Mouse (Mus musculus): ENCODE data around the gene Nr2c2ap. TPM values are rescaled to one million over a fixed set of nuclear protein-coding genes. Genes with fewer than 3 reads are reported as not detected.

Nr2c2ap gene
- total RNA-seq (2022), result 10 to 100 TPM; 24.5 to 26.7 (median 25.1) TPM

DNA sequence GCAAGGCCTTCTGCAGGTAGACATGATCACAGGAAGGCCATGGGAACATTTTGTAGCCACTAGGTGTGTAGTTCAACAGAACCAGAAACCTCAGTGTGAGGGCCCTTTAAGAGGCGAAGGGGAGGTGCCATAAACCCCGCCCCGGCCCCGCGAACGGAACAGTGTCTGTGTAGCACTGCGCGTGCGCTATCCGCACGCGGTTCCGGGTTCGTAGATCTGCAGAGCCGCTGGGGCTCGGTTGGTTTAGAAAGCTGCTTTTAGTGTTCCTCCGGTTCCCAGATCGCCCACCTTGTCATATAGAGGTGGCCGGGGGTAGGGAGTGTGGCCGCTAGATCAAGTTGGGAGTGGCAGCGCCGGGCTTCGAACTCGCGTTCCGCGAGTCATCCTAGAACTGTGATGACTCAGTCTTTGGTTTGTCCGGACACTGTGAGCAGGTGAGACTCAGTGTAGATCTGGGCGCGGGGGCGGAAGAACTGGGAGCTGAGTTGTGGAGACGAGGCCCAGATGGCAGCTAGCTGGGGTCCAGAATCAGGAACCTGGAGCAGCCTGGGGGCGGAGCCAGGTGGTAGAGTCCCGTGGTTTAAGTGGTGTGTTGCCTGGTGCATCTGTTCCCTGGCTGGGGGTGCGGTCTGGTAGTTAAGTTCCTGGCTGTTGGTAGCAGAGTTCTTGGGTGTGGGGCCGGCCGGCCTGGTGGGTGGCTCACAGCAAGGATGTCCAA is at the start of gene Nr2c2ap:
Gene Nr2c2ap (plus strand): TSS at position 168 of the 718 bp plus-strand sequence.
- peak; percentile 70 for DNase-seq

DNA sequence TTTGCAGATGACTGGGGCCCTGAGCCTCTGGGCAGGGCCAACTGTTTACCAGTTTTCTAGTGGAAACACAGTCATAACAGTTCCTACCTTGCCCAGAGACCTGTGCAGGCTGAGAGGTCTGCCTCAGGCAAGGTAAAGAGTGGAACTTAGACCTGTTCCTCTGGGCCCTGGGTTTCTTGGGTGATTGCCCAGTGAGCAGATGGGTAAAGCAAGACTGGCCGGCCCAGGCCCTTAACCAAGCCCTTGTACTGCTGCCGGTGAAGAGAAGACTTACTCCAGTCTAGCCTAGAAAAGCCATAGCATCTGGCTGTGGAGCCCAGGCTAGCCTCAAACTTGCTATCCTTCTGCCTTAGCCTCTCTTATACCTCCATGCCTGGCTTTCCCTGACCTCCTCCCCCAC is 49.2 kb upstream of the Nr2c2ap start:
- no peak for DNase-seq

DNA sequence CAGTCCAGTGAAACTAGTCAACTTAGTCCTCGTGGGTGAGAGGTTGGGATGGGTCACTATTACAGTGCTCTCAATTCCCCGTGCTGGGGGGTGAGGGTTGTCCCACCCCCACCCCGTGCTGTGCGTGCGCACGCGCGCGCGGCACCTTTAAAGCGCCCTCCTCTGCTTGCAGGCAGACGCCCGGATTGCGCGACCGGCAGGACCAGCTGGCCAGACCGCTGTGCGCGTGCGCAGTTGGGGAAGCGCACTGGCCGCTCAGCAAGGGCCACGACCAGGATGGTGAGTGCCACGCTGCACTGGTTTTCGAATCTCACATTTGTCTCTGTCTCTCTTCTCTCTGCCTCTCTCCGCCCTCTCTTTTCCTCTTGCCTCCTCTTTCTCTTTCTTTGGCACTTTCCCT is 47.8 kb upstream of the Nr2c2ap start, which contains the start of gene Hapln4:
Gene Hapln4 (plus strand): TSS at position 173 of the 400 bp plus-strand sequence.
- peak; percentile 15 for DNase-seq

DNA sequence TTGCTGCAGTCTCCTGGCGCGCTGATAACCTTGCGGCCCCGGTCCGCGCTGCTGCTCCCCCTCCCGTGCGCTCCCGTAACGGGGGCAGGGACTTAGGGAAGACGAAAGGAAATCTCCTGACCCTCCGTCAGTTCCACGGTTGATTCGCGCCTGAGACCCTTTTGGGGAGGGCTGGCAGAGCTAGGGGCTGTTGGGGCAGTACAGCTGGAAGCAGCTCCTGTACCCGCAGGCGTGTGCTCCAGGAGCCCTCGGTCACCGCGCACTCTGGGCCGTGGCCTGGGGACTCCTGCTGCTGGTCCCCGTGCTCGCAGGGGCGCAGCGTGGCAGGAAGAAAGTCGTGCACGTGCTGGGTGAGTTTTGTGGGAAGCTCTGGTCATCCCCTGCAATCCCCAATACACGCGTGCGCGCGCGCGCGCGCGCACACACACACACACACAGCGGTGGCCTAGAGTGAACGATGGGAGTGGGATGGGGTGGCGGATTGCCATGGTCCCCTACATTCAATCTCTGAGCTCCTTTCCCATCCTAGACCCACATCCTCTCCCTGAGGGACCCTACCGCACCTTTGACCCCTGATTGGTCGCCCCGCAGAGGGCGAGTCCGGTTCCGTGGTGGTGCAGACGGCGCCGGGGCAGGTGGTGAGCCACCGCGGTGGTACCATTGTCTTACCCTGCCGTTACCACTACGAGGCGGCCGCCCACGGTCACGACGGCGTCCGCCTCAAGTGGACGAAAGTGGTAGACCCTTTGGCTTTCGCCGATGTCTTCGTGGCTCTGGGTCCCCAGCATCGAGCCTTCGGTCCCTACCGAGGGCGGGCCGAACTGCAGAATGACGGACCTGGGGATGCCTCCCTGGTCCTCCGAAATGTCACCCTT is 46.7 kb upstream of the Nr2c2ap start:
- no peak for DNase-seq

DNA sequence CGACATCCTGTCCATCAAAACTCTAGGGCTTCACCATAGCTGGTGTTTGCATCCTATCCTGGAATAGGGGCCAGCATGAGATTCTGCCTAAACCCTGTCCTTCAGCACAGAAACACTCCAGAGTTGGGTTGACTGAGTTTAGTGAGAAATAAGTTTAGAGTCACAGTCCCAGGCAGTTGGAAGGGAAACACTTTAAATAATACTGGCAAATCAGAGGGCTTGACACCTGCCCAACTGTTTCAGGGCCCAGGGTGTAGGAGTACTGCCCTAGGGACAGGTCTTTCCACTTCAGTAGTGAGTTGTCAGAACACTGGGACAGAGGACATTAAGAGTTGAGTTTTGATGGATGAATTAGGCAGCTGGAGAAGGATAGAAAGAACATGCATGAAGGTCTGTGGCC is 45.0 kb upstream of the Nr2c2ap start:
- DNase-seq, result no peak

DNA sequence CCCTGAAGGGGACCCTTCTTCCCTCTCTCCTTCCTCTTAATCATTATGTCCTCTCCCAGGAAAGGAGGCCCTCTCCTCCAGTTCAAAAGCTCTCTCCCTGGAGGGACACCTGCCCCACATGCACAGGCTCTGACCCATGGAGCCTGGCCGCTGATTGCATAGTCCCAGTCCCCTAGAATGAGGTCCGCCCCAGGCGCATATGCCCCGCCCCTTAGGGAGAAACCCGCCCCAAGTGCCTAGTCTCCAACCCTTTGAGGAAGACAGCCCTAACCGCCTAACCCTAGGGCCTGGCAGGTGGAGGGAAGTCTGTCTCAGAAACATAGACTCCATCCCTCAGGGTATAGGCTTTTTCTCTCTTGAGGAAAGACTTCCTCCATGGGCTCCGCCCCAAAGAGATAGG is 43.9 kb upstream of the Nr2c2ap start:
- no peak for DNase-seq

DNA sequence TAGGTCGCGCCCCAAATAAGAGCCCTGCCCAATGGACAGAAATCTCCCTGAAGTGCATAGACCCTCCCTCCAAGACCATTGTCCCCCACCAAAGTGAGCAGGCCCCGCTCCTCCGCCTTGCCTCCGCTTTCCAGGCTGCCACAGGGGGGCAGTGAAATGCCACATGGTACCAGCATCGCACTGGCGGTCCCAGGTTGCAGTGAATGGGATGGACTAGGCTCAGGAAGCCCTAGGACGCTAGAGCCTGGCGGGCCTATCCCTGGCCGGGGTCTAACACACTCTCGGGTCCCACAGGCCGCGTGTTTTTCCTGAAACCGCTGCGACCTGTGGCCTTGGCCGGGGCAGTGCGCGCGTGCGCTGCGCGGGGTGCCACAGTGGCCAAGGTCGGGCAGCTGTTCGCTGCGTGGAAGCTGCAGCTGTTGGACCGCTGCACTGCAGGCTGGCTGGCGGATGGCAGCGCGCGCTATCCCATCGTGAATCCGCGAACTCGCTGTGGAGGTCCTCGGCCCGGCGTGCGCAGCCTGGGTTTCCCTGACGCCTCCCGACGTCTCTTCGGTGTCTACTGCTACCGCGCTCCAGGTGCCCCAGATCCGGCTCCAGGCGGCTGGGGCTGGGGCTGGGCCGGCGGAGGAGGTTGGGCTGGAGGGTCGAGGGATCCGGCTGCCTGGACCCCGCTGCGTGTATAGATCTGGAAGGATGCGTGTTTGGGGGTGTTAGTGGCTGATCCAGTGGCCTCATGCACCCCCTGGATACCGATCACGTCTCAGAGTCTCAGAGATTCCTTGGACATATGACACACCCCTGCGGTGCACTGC is 43.1 kb upstream of the Nr2c2ap start:
- no peak for DNase-seq

DNA sequence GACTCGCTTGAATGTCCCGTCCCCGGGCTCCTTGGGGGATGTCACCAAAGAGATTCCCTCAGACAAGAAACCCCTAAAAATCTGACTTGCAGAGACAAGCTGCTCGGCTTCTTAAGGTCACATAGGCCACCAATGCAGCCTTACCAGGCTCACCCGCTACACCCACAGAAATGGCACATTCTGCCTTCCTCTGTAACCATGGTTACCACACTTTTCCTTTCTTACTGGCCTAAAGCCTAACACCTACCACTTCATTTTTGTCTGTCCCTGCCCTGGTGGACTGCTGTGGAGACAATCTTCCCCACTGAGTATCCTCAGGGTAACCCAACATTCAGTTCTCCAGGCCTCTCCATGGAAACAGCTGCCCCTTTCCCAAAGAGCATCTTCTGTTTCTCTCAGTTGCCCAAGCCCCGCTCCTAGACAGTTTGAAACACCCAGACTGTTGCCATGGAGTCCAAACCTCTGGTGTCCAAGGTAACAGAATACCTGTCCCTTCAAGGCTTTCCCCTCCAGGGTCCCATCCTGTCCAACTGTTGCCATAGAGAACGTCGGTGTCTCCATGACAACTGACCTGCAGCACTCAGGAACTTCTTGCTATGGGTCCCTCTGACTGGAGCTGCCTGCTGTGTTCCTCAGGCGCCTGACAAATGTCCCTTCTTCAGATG is 41.7 kb upstream of the Nr2c2ap start:
- DNase-seq, result no peak

DNA sequence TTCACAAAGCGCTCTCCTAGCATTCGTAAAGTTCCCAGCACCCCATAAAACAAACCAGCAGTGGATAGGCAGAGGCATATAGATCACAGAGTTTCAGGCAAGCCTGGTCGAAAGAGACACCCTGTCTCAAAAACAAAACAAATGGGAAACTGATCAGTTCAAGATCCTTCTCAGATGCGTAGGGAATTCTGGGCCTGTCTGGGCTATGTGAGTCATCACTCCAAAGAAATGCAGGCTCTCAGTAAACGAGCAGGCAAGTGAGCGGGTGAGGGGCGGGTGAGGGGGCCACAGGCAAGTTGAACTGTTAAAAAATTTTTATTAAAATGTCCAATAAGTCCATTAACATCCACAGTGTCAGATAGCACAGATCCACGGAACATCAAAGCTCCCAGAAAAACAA is 38.3 kb upstream of the Nr2c2ap start:
- DNase-seq, result no peak

DNA sequence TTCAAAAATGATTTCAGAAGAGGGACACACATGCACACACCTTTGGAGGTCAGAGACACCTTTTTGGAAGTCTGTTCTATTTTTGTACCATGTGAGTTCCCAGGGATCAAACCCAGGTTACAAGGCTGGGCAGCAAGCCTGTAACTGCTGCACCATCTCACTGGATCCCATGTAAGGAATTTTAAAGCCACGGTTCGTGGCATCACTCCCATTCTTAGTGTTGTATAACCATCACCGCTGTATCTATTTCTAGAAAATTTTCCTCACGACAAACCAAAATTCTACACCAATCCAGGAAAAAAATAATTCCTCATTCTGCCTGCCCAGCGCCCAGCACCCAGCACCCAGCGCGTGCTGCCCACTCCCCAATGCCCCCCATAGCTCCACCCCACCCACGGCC is 31.9 kb upstream of the Nr2c2ap start:
- DNase-seq, result no peak

DNA sequence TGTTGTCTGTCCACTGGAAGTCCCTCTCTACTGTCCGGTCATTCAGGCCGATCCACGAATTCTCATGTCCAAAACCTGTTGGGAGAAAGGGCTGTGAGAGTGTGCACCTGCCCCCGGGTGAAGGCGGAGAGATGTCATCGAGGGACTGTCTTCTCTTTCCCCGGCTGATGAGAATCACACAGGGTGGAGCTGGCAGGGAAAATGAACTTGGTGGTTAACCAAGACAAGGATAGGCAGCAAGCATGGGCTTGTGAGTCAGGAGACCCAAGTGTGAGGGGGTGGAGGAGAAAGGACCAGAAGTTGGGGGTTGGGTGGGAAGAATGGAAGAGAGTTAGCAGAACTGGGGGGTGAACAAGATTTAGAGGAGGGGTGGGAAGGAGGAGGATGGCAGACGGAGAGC is 30.9 kb upstream of the Nr2c2ap start:
- no peak for DNase-seq

DNA sequence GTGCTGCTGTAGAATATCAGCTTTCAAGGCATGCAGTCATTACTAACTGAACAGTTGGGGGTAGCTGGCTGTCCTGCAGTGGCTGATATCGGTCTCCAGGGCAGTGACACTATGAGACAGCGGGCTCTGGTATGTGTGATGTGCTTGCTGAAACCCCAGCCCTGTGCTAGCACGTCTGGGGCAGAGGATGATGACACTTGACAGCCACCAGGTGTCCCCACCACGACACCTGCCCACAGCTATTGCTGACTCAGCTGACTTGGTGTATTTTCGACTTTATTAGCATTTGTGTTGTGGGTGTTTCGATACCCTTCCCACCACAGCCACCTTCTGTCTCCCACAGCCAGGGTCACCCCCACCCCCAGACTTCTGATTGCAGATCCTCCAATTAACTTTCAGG is 26.6 kb upstream of the Nr2c2ap start:
- no peak for DNase-seq

DNA sequence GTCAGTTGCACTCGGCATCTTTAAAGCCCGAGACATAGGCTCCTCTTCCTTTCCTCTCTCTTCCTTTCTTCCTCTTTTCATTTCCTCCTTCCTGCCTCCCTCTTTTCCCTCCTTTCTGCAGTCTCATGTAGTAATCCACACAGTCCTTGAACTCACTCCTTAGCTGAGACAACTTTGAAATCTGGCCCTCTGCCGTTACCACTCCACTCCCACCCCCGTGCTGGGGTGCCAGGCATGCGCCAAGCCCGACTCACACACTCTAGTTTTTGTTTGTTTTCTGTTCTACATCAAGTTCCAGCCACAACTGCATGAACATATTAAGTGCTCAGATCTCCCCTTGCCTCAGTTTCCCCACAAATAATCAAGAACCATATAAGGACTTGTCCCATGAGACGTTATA is 26.2 kb upstream of the Nr2c2ap start:
- no peak for DNase-seq

DNA sequence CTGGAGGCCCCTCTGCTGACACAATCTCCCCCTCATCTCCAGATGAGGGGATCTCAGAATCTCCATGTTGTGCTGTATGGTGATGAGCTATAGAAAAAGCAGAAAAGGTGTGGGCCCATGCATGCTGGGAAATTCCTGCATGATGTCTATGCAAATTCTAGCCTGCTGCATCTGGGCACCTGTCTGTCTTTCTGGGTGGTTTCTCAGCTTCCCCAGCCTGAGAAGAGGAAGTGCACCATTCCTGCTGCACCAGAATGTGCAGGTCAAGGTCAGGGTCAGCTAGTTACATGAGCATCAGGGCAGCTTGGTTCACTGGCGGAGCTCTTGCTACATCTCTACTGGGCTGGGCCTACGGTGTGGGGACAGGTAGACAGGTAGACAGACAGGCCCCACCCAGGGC is 20.7 kb upstream of the Nr2c2ap start:
- DNase-seq, result no peak

DNA sequence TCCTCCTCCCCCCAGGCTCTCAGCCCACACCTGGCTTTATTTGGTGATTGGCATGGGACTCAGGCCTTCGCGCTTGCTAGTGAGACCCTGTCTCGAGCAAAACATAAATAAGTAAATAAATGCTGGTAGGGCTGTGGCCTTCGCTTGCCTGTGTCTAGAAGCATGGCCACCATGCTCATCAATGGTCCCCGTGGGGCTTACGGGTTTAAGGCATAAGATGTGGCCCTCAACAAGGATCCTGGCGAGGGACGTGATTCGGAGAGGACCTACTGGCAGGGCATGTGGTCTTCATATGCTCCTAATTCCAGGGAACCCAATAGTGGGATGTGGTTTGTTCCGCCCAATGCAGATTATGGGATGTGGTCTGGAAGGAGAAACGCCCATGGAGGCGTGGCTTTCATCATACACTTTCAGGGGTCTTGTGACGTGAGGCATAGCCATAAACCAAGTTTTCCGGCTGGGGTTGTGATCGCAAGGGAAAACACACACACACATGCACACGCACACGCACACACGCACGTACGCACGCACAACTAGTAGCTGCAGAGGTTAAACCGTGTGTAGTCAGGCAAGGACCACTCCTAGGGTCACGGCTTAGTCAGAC is 19.8 kb upstream of the Nr2c2ap start:
- DNase-seq, result no peak

DNA sequence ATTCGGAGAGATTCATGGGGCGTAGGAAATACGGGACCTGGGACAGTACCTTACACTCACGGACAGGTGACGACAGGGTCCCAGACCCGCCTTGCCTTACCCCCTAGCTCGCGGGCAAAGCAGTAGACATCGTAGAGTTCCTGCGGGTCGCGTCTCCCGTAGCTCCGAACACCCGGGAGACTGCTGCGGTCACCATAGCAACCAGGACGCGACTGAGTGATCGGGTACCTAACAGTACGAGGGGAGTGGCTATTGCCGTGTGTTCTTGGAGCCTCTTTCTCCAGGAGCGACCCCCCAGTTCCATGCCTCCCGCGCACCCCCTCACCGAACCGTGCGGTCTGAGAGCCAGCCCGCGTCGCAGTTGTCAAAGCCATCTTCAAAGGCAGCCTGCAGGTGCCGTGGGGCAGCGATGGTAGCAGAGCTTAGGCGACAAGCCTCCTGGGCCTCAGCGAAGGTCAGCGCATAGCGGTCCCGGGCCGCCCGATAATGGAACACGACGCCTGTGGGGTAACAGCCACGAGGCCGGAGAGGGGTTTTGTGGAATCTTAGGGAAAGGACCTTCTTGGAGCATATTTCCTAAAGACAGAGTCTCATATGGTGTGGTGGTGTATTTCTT is 18.6 kb upstream of the Nr2c2ap start:
- DNase-seq, result no peak

DNA sequence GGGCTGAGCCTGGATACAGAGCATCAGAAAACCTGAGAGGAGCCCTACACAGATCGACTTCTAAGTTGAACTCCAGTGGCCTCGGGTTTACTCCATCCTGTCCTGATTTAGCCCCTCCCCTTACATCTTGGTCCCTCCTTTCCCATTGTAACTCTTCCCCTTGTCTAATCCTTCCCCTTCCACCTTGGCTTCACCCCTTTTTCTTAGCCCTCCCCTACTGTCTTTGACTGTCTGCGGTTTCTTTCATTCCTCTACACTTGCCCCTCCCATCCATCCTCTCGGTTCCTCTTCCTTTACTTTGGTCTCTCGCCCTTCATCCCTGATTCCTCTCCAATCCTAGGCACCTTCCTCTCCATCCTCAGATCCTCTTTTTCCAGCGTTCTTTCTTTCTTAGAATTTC is 16.6 kb upstream of the Nr2c2ap start:
- DNase-seq, result no peak

DNA sequence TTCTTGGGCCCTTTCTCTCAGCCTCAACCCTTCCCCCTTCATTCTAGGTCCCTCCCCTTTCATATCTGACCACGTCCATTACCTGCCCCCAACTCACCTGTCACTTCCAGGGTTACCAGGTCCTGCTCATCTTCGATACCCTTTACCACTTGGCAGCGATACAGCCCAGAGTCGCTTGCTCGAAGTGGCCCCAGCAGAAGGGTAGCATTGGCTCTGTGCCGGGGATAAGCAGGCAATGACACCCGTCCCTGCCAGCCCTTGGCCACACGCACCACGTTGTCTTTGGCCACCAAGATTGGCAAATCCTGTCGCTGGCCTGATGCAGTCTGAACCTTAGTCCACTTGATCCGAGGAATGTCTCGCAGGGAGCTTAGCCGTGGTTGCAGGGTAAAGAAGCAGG is 16.2 kb upstream of the Nr2c2ap start:
- no peak for DNase-seq

DNA sequence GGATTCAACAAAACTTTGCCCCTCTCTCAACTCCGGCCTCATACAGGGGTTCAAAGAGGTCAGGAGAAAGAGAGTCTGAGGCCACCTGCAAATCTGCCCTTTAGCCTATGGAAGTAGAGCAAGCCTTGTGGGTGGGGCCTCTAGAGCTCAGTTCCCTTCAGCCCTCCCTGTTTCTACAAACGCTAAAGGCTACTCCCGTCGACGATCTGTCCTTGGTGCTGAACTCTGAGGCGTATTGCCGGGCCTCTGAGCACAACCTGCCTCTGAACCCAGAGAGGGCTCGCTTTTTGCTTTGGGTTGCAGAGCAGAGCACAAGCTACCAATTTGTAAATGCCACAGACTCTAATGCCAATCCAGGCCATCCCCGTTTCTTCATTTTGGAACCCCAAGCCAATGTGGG is 13.5 kb upstream of the Nr2c2ap start:
- DNase-seq, result no peak

DNA sequence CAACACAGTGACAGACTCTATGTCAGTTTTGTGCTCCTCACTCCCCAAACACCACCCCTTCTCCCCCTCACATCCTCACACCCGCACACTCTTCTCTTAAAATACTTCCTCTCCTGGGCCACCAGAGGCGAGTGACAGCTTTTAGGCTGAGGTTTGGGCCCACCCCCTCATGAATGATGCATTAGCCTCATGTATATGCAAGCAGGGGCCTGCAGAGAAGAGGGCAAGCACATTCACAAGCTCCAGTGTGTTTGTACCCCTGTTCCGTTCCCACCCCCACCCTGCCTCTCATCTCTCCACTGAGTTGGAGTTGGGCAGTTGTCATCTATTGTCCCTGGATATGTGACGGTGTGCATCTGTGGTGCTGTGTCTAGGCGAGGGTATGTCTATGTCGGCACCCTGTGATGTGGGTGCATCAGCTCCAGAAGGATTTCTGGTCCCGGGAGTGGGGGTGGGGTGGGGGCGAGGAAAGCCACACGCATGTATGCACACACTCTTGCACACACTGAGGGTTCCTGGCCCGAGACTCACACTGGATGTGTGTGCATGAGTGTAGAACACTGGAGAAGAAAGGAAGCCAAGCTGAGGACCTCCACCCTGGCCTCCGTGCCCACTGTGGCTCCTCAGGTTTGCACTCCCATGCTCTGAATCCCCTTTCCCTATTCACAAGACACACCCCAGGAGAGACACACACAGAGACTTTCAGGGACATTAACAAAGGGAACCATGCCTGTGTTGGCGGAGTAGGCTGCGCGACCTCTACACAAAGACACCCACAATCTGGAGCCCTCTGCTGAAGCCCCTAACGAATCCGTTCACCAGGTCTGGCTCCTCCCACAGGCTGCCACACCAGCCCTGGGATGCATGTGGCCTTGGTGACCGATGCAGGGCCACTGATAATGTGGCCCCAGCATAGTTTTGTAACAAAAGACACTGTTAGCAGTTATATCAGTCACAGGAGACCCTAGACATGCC is 12.1 kb upstream of the Nr2c2ap start:
- no peak for DNase-seq
